Mouse (Mus musculus): ENCODE data around the gene Capza1.
"Not testable (repeated sequence)": the region's sequence is repeated elsewhere in the genome, so short reads cannot be mapped to it uniquely, and the experiment has no call there.

Capza1 gene

GRCm38 (mm10) chr3:104816130-104816529 is 48.2 kb downstream of the Capza1 start:
- no peak for DNase-seq

GRCm38 (mm10) chr3:104815346-104815745 is 49.0 kb downstream of the Capza1 start:
- DNase-seq, result no peak

- DNase-seq, result no peak
Measured at GRCm38 (mm10) chr3:104814746-104815145, 49.6 kb downstream of the Capza1 start.

- DNase-seq, result not testable (repeated sequence)
Measured at GRCm38 (mm10) chr3:104813227-104813626, 51.1 kb downstream of the Capza1 start.

GRCm38 (mm10) chr3:104812254-104812653 is 52.1 kb downstream of the Capza1 start:
- DNase-seq, result no peak

- DNase-seq, result no peak
Measured at GRCm38 (mm10) chr3:104811752-104812151, 52.6 kb downstream of the Capza1 start.

GRCm38 (mm10) chr3:104805539-104805938 is 58.8 kb downstream of the Capza1 start:
- DNase-seq, result no peak

GRCm38 (mm10) chr3:104804312-104804711 is 60.0 kb downstream of the Capza1 start:
- DNase-seq, result no peak

- DNase-seq, result no peak
Measured at GRCm38 (mm10) chr3:104801481-104801880, 62.8 kb downstream of the Capza1 start.

- no peak for DNase-seq
Measured at GRCm38 (mm10) chr3:104800681-104801080, 63.6 kb downstream of the Capza1 start.

- DNase-seq, result no peak
Measured at GRCm38 (mm10) chr3:104796430-104797082, 67.7 kb downstream of the Capza1 start.

GRCm38 (mm10) chr3:104795661-104796340 is 68.5 kb downstream of the Capza1 start:
- no peak for DNase-seq

- DNase-seq, result no peak
Measured at GRCm38 (mm10) chr3:104794953-104795470, 69.3 kb downstream of the Capza1 start.

- peak; percentile 22 to 53 for DNase-seq
Measured at GRCm38 (mm10) chr3:104793871-104794828, 70.2 kb downstream of the Capza1 start.

GRCm38 (mm10) chr3:104792360-104793270 is 71.7 kb downstream of the Capza1 start:
- DNase-seq, result no peak

- DNase-seq, result no peak
Measured at GRCm38 (mm10) chr3:104791671-104792070, 72.6 kb downstream of the Capza1 start.

GRCm38 (mm10) chr3:104791017-104791416 is 73.3 kb downstream of the Capza1 start:
- DNase-seq, result no peak

GRCm38 (mm10) chr3:104790401-104790937 is 73.8 kb downstream of the Capza1 start:
- no peak for DNase-seq

- DNase-seq, result peak; percentile 25 to 44
Measured at GRCm38 (mm10) chr3:104789822-104790221, 74.5 kb downstream of the Capza1 start.

GRCm38 (mm10) chr3:104789312-104789605 is 75.0 kb downstream of the Capza1 start:
- DNase-seq, result no peak

- peak; percentile 66 to 75 for DNase-seq
Measured at GRCm38 (mm10) chr3:104788561-104789311, 75.6 kb downstream of the Capza1 start.
